Mouse (Mus musculus) bone marrow macrophage, adult 2 months (primary cell): ENCODE results near the gene Traf3.

ENCODE experiments used
- CTCF ChIP-seq: IDR thresholded peaks from 2 replicates; pipeline ENCODE4 v1.5.1; 2012; ENCODE audit warnings: low read depth, mild to moderate bottlenecking, low read length, moderate library complexity
- POLR2A ChIP-seq: IDR thresholded peaks from 2 replicates; pipeline ENCODE4 v1.6.1; 2012; ENCODE audit warnings: mild to moderate bottlenecking, low read depth, low read length, borderline replicate concordance

GRCm38 (mm10) chr12:111119506-111120085 is 46.6 kb upstream of the Traf3 start:
- TF ChIP-seq POLR2A: no peak
- no peak for TF ChIP-seq CTCF
